Mouse (Mus musculus): ENCODE results near the gene Vmn2r20.
"Not testable (repeated sequence)": the region's sequence is repeated elsewhere in the genome, so short reads cannot be mapped to it uniquely, and the experiment has no call there.

GRCm38 (mm10) chr6:123406918-123407665 is 10.8 kb downstream of the Vmn2r20 start:
- TF ChIP-seq CTCF (IDR thresholded peaks at IDR 0.05; ENCODE audit: low read depth, low read length); POLR2A (IDR thresholded peaks at IDR 0.05; ENCODE audit: extremely low read depth, insufficient read depth, low read length): not testable (repeated sequence)

Measured in liver, adult 2 months (tissue).